Mouse (Mus musculus) lung, adult 2 months (tissue): ENCODE data around the gene Nfat5.

ENCODE experiments used
- CTCF ChIP-seq: fragments of 200-500 bp; IDR thresholded peaks from 2 replicates; pipeline ENCODE4 v1.5.1; 2011; ENCODE audit warnings: mild to moderate bottlenecking, low read length, control low read depth; ENCODE audit not compliant: insufficient read depth
- POLR2A ChIP-seq: fragments of 200-500 bp; IDR thresholded peaks from 2 replicates; pipeline ENCODE4 v1.6.1; 2011; ENCODE audit warnings: low read depth, mild to moderate bottlenecking, control low read depth, low read length, borderline replicate concordance; ENCODE audit errors: extremely low read depth

DNA sequence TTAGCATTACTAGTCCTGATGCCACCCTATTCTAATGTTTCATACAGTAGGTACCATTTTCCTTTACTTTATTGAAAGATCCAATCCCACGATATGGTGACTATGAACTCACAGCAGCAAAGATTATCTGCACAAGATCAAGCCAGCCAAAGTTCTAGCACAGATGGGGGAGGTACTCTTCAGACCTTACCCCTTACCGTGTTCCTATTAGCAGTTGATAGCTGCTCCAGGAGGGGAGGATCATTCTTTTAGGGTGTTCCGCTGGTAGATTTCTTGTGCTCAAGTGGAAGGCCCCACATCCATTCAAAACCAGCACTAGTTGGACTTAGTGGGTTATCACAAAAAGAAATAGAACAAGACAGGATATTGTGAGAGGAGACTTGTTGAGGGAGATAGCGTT, 88.4 kb downstream of the Nfat5 start:
- TF ChIP-seq POLR2A: no peak
- no peak for TF ChIP-seq CTCF
